Mouse (Mus musculus) kidney, embryonic 14.5 days (tissue): ENCODE data around the gene Dock4. TPM values are rescaled to one million over a fixed set of nuclear protein-coding genes. Genes with fewer than 3 reads are reported as not detected.

Experiments
- ATAC-seq: fragments of 200-750 bp; cut with Nextera tagmentation; 2 replicates; pipeline ENCODE4 v1.8.0; 2017; ENCODE audit warnings: moderate number of reproducible peaks, mild to moderate bottlenecking, moderate TSS enrichment, moderate library complexity; ENCODE audit not compliant: low FRiP score, low TSS enrichment
- H3K27ac ChIP-seq: fragments of 300-500 bp; sonication (generic); 2 replicates; pipeline ENCODE4 v1.5.1; 2014; ENCODE audit warnings: low read depth, mild to moderate bottlenecking, low read length, moderate library complexity, mixed read lengths
- H3K27me3 ChIP-seq: fragments of 300-500 bp; sonication (generic); 2 replicates; pipeline ENCODE4 v1.6.1; 2014; ENCODE audit warnings: mild to moderate bottlenecking, low read length; ENCODE audit not compliant: control insufficient read depth, insufficient read depth
- H3K36me3 ChIP-seq: fragments of 300-500 bp; sonication (generic); 2 replicates; pipeline ENCODE4 v1.6.1; 2014; ENCODE audit warnings: low read length, mixed read lengths; ENCODE audit not compliant: control insufficient read depth, insufficient read depth
- H3K4me1 ChIP-seq: fragments of 300-500 bp; sonication (generic); 2 replicates; pipeline ENCODE4 v1.6.1; 2014; ENCODE audit warnings: low read length, mixed read lengths; ENCODE audit not compliant: control insufficient read depth, insufficient read depth
- H3K4me2 ChIP-seq: fragments of 300-500 bp; sonication (generic); replicated peaks from 2 replicates; pipeline ENCODE4 v1.6.1; 2014; ENCODE audit warnings: low read depth, mild to moderate bottlenecking, low read length
- H3K4me3 ChIP-seq: fragments of 300-500 bp; sonication (generic); 2 replicates; pipeline ENCODE4 v1.5.1; 2014; ENCODE audit warnings: mild to moderate bottlenecking, low read length
- H3K9ac ChIP-seq: fragments of 300-500 bp; sonication (generic); 2 replicates; pipeline ENCODE4 v1.6.1; 2014; ENCODE audit warnings: low read depth, mild to moderate bottlenecking, low read length, moderate library complexity
- H3K9me3 ChIP-seq: fragments of 300-500 bp; sonication (generic); 2 replicates; pipeline ENCODE4 v1.6.1; 2016; ENCODE audit warnings: low read length; ENCODE audit not compliant: control insufficient read depth
- WGBS: fragments of 180-500 bp; shearing (Covaris S2); extraction: QIAGEN DNeasy Blood & Tissue Kit; methylation state at CpG from one replicate; pipeline ENCODE4 v1.1.7; 2014; 5-methylcytosine and 5-hydroxymethylcytosine counted together
- polyA plus RNA-seq: library from polyadenylated mRNA; unstranded; fragments of >200 nt; fragmentation: Nextera tagmentation; extraction: Ambion mirVana; gene quantifications from 2 replicates; pipeline ENCODE4 v1.2.1, GENCODE M21; 2014

The Dock4 gene
- 12.2 and 17.9 TPM in 2 replicates for polyA plus RNA-seq

DNA sequence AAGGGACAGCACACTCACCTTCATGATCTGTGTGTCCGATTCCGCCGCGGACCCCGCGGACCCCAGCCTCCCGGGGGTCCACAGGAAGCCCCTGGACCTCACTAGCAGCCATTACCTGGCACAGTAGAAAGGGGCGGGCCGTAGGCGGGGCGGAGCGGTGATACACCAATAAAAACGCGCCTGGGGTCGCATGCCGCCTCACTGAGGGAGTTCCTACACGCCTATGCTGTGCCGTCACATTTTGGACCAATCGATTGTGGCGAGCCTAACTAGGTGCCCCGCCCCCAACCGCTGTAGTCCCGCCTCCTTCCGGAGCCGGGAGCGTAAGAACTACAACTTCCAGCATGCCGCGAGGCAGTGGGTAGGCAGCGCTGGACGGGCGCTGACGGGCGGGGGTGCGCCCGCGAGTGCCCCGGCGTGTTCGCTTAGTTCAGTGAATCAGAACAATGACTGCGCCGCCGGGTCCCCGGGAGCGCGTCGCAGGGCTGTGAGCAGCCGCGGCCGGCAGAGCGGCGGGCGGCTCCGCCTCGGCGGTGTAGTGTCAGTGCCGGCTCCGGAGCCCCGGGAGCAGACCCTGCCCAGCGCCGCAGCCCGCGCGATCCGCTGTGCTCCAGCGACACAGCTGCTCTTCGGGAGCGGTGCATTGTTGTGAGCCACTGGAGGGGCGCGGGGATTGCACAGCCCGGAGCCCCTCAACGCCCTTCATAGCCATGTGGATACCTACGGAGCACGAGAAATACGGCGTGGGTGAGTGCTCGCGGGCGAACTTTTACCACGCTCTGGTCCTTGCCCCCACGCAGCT lies at the start of gene Dock4, which contains the start of gene Zfp277:
Gene Dock4 (plus strand): TSS at position 305 of the 802 bp plus-strand sequence.
Gene Zfp277 (minus strand): TSS at position 255 of the 802 bp plus-strand sequence.
- no peaks in the 10 kb centered on the region for H3K27me3 ChIP-seq
- H3K4me3 ChIP-seq: peak within 1 kb of the TSS; percentile 78
- no peaks in the 10 kb centered on the region for H3K9me3 ChIP-seq
- under 1% methylated on average over 69 of the region's 80 CpGs for WGBS
- peak; percentile 97 for ATAC-seq
- no peaks in the 10 kb centered on the region for H3K36me3 ChIP-seq
- H3K27ac ChIP-seq: peak within 1 kb of the TSS; percentile 76
- H3K4me1 ChIP-seq: peaks cover 17% of the 10 kb centered on the region; the same call in 1 of the 2 replicates
- peak within 1 kb of the TSS; percentile 72 for H3K4me2 ChIP-seq
- H3K9ac ChIP-seq: peak within 1 kb of the TSS; percentile 74

DNA sequence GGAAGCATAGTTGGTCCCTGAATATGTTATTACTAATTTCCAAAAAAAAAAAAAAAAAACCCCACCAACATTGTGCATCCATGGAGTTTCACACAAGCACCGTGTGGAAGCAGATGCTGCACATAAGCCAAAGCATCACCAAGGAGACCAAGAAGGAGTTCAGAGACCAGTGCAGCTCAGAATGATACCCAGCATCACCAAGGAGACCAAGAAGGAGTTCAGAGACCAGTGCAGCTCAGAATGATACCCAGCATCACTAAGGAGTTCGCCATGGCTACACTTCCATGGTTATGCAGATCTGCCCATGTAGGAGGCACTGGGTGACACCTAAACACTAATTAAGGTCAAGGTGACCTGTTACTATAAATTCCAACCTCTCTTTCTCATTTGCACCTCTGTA lies 46.8 kb upstream of the Dock4 start:
- H3K4me2 ChIP-seq: no peak overlapping the region
- H3K27me3 ChIP-seq: no peaks in the 10 kb centered on the region
- H3K36me3 ChIP-seq: no peaks in the 10 kb centered on the region
- no peak overlapping the region for H3K9ac ChIP-seq
- no peaks in the 10 kb centered on the region for H3K4me1 ChIP-seq
- H3K9me3 ChIP-seq: peaks cover 2% of the 10 kb centered on the region; the same call in 1 of the 2 replicates
- H3K4me3 ChIP-seq: no peak overlapping the region
- ATAC-seq: no peak
- WGBS: 92% methylated on average over 2 of the region's 2 CpGs
- H3K27ac ChIP-seq: no peak overlapping the region

DNA sequence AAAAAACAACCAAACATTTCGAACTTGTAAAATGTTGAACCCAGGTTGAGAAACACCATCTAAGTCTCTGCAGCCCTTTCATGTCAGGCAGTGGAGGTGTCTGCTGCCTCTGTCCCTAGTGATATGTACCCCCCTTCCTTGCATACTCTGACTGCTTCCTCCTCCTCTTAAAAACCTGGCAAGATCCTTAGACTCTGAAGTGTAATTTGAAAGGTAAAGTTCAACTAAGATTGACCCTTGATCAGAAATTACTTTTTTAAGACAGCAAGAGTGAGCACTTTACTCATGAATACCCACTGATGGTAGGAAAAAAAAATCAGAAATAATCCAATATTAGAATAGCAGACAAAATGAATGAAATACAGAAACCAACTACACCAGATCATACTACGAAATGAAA lies 46.4 kb upstream of the Dock4 start:
- Histone ChIP-seq H3K4me1 (no peaks in the 10 kb centered on the region), H3K36me3 (no peaks in the 10 kb centered on the region), H3K4me3 (no peak overlapping the region), H3K4me2 (no peak overlapping the region), H3K27ac (no peak overlapping the region), H3K9ac (no peak overlapping the region), H3K27me3 (no peaks in the 10 kb centered on the region), H3K9me3 (peaks cover 2% of the 10 kb centered on the region; the same call in 1 of the 2 replicates)
- WGBS: 92% methylated on average over 2 of the region's 2 CpGs
- no peak for ATAC-seq

DNA sequence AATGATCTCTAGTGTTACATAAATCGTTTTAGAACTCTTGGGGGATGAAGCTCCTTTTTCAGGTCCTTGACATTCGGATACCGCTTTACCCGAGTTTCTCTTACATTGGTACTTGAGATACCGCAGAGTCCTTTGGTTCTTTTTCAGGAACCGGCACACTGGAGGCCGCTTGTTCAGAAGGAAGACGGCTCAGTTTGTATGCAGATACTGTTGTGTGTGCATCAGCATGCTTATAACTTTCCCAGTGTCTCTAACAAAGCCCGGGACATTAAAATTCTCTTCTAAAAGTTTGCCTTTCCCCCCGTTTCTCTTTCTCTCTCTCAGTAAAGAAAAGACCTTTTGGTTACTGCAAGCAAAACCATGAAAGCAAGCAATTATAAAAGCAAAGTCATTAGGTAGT lies 45.9 kb upstream of the Dock4 start:
- Histone ChIP-seq H3K4me2 (no peak overlapping the region), H3K36me3 (no peaks in the 10 kb centered on the region), H3K4me3 (no peak overlapping the region), H3K27ac (no peak overlapping the region), H3K9me3 (peaks cover 2% of the 10 kb centered on the region; the same call in 1 of the 2 replicates), H3K27me3 (no peaks in the 10 kb centered on the region), H3K9ac (no peak overlapping the region), H3K4me1 (no peaks in the 10 kb centered on the region)
- ATAC-seq: no peak
- WGBS: 93% methylated on average over 10 of the region's 10 CpGs

GRCm38 (mm10) chr12:40414682-40415311 lies 31.0 kb upstream of the Dock4 start:
- no peak overlapping the region for H3K9ac ChIP-seq
- H3K9me3 ChIP-seq: no peaks in the 10 kb centered on the region
- H3K27ac ChIP-seq: no peak overlapping the region
- H3K4me1 ChIP-seq: no peaks in the 10 kb centered on the region
- H3K27me3 ChIP-seq: no peaks in the 10 kb centered on the region
- no peak for ATAC-seq
- H3K36me3 ChIP-seq: no peaks in the 10 kb centered on the region
- H3K4me3 ChIP-seq: no peak overlapping the region
- no peak overlapping the region for H3K4me2 ChIP-seq
- 74% methylated on average over 5 of the region's 5 CpGs for WGBS

- ATAC-seq: no peak
- 83% methylated on average over 8 of the region's 8 CpGs for WGBS
- no peak overlapping the region for H3K9ac ChIP-seq
- H3K9me3 ChIP-seq: no peaks in the 10 kb centered on the region
- H3K4me3 ChIP-seq: no peak overlapping the region
- no peak overlapping the region for H3K4me2 ChIP-seq
- no peaks in the 10 kb centered on the region for H3K27me3 ChIP-seq
- no peak overlapping the region for H3K27ac ChIP-seq
- no peaks in the 10 kb centered on the region for H3K36me3 ChIP-seq
- no peaks in the 10 kb centered on the region for H3K4me1 ChIP-seq
Observed at GRCm38 (mm10) chr12:40415312-40415925, 30.3 kb upstream of the Dock4 start.

GRCm38 (mm10) chr12:40417257-40417656 lies 28.5 kb upstream of the Dock4 start:
- Histone ChIP-seq H3K27ac (no peak overlapping the region), H3K4me1 (no peaks in the 10 kb centered on the region), H3K36me3 (no peaks in the 10 kb centered on the region), H3K9me3 (no peaks in the 10 kb centered on the region), H3K4me3 (no peak overlapping the region), H3K4me2 (no peak overlapping the region), H3K27me3 (no peaks in the 10 kb centered on the region), H3K9ac (no peak overlapping the region)
- 87% methylated on average over 4 of the region's 4 CpGs for WGBS
- ATAC-seq: no peak

DNA sequence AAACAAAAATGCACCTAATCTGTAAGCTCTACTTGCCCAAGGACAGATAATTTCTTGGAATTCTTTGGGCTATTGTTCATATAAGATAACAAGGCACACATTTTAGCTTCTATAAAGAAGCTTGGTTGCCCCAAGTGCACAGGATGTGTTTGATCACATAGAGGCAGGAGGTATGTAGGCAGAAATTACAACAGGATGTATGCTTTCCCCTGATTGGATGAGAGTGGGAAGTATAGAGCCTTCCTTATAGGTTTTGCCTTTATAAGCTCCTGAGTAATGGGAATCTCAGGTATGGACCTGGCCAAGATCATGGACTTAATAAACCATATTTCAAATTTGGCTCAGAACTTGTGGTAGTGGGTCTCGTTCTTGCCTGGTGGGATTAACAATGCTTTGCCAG lies 20.8 kb upstream of the Dock4 start:
- no peak for ATAC-seq
- Histone ChIP-seq H3K27ac (no peak overlapping the region), H3K4me3 (no peak overlapping the region), H3K9ac (no peak overlapping the region), H3K9me3 (no peaks in the 10 kb centered on the region), H3K4me1 (peaks cover 3% of the 10 kb centered on the region; the same call in 1 of the 2 replicates), H3K4me2 (no peak overlapping the region), H3K27me3 (no peaks in the 10 kb centered on the region), H3K36me3 (no peaks in the 10 kb centered on the region)
- WGBS: 91% methylated on average over 1 of the region's 1 CpGs

DNA sequence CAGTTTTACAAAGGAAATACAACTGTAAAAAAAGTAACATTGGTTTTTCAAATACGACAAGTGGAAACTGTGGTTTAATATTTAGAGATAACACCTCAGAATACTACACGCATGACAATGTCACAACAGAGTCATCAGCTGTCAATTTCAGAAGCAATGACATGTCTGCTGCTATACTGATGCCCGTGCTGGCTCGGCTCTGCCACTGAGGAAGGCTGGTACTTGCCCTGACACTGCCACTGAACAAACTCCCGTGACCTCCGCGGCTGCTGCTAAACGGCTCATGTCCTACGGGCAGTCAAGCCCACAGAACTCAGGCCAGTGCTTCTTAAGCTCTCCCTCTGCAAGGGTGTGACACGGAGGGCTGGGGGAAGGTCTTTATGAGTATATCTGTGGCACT lies 18.1 kb upstream of the Dock4 start:
- Histone ChIP-seq H3K4me2 (no peak overlapping the region), H3K9me3 (no peaks in the 10 kb centered on the region), H3K9ac (no peak overlapping the region), H3K27ac (no peak overlapping the region), H3K4me1 (peaks cover 11% of the 10 kb centered on the region), H3K36me3 (no peaks in the 10 kb centered on the region), H3K4me3 (no peak overlapping the region), H3K27me3 (no peaks in the 10 kb centered on the region)
- WGBS: 65% methylated on average over 10 of the region's 10 CpGs
- no peak for ATAC-seq
